Mouse (Mus musculus): ENCODE results near the gene Efcab7. TPM values are rescaled to one million over a fixed set of nuclear protein-coding genes. Genes with fewer than 3 reads are reported as not detected.
A peak's percentile ranks its signal among the peaks of the same experiment; 100 is the strongest.

The Efcab7 gene
- polyA plus RNA-seq, 1 experiment = 0.18 TPM

DNA sequence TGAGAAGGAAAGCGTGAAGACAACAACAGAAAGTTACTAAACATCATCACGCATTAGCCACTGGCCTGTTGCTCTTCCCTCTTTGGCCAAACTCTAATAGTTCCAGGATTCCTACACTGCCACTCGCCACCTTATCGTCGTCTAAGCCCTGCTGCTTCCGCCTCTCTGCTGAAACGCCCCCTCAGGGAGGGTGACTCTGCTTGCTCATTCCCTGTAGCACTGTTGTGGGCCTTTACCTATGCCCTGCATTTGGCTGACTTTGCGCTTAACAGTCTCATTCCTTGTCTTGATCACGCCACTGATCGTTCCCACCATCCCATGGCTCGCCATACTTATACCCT lies 102.2 kb downstream of the Efcab7 start:
- TF ChIP-seq POLR2A (IDR thresholded peaks at IDR 0.05; ENCODE audit: low read depth, low read length) = no peak
- no peak for TF ChIP-seq CTCF (IDR thresholded peaks at IDR 0.05; ENCODE audit: extremely low read depth, insufficient read length, insufficient replicate concordance, low read depth, low read length)
- H3K27ac ChIP-seq (ENCODE audit: insufficient read depth, low read depth, low read length) = no peak overlapping the region
- WGBS = 88% methylated on average over 11 of the region's 11 CpGs
- no peaks in the 10 kb centered on the region for H3K36me3 ChIP-seq (ENCODE audit: control insufficient read depth, insufficient read depth, low read length)
- H3K4me1 ChIP-seq (ENCODE audit: control insufficient read depth, insufficient read depth, insufficient read length, low read length) = peaks cover 4% of the 10 kb centered on the region
- no peak overlapping the region for H3K4me3 ChIP-seq (ENCODE audit: low read depth, low read length)
- no peaks in the 10 kb centered on the region for H3K27me3 ChIP-seq (ENCODE audit: control insufficient read depth, insufficient read depth, low read length)

DNA sequence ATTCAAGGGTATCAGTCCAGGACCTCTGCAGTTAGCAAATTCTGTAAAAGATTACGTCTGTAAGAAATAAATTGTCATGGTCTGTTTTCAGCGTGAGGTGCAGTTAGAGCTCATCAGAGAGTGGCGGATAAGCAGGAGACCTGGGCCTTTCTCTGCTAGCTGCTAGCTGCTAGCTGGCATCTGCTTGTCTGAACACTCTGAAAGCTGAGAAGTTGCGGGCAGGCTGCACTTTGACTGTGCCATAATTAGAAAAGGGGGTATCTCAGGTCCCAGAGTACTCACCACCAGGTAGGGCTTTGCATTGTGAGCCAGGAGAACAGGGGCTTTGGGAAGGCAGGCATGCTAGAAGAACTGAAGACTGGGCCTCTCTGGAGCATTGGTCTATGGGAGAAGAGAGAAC lies 102.8 kb downstream of the Efcab7 start:
- Histone ChIP-seq H3K36me3 (ENCODE audit: control insufficient read depth, insufficient read depth, low read length) (no peaks in the 10 kb centered on the region), H3K4me3 (ENCODE audit: low read depth, low read length) (no peak overlapping the region), H3K4me1 (ENCODE audit: control insufficient read depth, insufficient read depth, insufficient read length, low read length) (peaks cover 4% of the 10 kb centered on the region), H3K27me3 (ENCODE audit: control insufficient read depth, insufficient read depth, low read length) (no peaks in the 10 kb centered on the region), H3K27ac (ENCODE audit: insufficient read depth, low read depth, low read length) (no peak overlapping the region)
- WGBS = 93% methylated on average over 4 of the region's 4 CpGs
- no peak for TF ChIP-seq POLR2A (IDR thresholded peaks at IDR 0.05; ENCODE audit: low read depth, low read length)
- TF ChIP-seq CTCF (IDR thresholded peaks at IDR 0.05; ENCODE audit: extremely low read depth, insufficient read length, insufficient replicate concordance, low read depth, low read length) = no peak

DNA sequence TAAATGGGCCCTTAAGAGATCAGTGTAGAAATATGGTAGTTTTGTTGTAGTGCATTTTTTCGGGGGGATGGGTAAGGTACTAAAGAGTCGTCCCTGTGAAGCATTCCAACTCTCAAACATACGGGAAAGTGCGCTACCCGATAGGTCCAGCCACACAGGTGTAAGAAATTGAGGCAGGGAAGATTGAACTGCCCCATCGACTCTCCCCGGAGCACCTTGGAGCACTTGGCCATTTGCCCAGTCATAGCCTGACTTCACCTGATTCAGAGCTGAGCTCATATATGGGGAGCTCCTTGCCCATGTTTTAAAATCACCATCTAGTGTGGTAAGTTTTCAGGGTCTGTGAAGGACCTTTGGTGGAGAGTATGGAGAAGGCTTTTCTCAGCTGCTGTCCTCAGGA lies 105.9 kb downstream of the Efcab7 start:
- no peaks in the 10 kb centered on the region for H3K27me3 ChIP-seq (ENCODE audit: control insufficient read depth, insufficient read depth, low read length)
- H3K4me3 ChIP-seq (ENCODE audit: low read depth, low read length) = no peak overlapping the region
- H3K27ac ChIP-seq (ENCODE audit: insufficient read depth, low read depth, low read length) = no peak overlapping the region
- WGBS = 65% methylated on average over 7 of the region's 7 CpGs
- no peaks in the 10 kb centered on the region for H3K36me3 ChIP-seq (ENCODE audit: control insufficient read depth, insufficient read depth, low read length)
- TF ChIP-seq CTCF (IDR thresholded peaks at IDR 0.05; ENCODE audit: extremely low read depth, insufficient read length, insufficient replicate concordance, low read depth, low read length) = no peak
- TF ChIP-seq POLR2A (IDR thresholded peaks at IDR 0.05; ENCODE audit: low read depth, low read length) = no peak
- H3K4me1 ChIP-seq (ENCODE audit: control insufficient read depth, insufficient read depth, insufficient read length, low read length) = peaks cover 4% of the 10 kb centered on the region

DNA sequence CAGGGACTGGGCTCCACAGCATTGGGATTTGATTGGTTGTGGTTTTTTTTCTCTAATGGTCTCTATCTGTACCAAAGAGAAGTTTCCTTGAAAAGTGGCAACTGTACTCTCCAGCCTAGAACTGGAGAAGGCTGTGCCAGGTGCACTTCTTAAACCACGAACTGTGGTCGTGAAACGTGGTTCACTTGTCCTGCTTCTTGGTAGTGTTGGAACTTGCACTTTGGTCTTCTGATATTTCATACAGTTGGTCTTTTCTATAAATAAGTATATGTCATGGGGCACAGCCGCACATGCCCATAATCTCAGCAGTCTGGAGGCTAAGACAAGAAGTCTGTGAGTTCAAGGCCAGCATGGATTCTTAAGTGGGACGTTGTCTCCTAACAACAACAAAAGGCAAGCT lies 107.3 kb downstream of the Efcab7 start:
- 71% methylated on average over 5 of the region's 5 CpGs for WGBS
- no peak overlapping the region for H3K27ac ChIP-seq (ENCODE audit: insufficient read depth, low read depth, low read length)
- no peak for TF ChIP-seq POLR2A (IDR thresholded peaks at IDR 0.05; ENCODE audit: low read depth, low read length)
- no peak for TF ChIP-seq CTCF (IDR thresholded peaks at IDR 0.05; ENCODE audit: extremely low read depth, insufficient read length, insufficient replicate concordance, low read depth, low read length)

DNA sequence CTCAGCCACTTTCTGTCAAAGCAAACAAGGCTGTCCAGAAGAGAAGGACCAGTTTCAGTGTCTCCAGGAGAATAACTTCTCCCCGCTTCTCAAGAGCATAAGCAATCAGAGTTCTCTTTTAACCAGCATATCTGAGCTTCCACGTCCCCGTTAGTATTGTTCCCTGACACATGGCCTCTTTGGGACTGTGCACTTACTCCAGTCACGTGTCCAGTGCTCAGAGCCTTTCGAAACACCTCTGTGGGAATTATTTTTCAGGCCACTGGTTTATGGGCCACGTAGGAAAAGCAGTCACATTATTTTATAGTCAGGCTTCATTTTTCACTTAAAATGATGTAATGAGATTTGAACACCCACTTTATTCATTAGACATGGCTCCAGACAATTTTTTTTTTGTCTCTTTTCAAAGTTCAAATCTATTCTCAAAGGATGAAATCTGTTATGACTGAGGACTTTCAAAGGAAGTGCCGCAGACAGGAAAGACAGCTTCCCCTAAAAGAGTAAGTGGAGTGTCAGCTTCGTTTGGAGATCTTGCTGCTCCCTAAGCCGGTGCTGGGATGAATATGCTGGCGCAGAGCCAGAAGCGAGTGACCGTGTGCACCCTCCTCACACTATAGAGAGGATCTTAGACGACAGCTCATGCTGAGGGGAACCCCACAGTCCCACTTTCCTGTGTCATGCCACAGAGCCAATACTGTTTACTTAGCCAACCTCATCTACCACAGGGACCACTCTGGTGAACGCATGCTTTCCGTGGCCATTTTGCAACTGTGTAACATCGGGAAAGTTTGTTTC lies 110.9 kb downstream of the Efcab7 start:
- WGBS = 75% methylated on average over 16 of the region's 16 CpGs
- Histone ChIP-seq H3K36me3 (ENCODE audit: control insufficient read depth, insufficient read depth, low read length) (no peaks in the 10 kb centered on the region), H3K27me3 (ENCODE audit: control insufficient read depth, insufficient read depth, low read length) (no peaks in the 10 kb centered on the region), H3K4me3 (ENCODE audit: low read depth, low read length) (no peak overlapping the region), H3K4me1 (ENCODE audit: control insufficient read depth, insufficient read depth, insufficient read length, low read length) (peaks cover 5% of the 10 kb centered on the region), H3K27ac (ENCODE audit: insufficient read depth, low read depth, low read length) (no peak overlapping the region)
- TF ChIP-seq CTCF (IDR thresholded peaks at IDR 0.05; ENCODE audit: extremely low read depth, insufficient read length, insufficient replicate concordance, low read depth, low read length) = no peak
- TF ChIP-seq POLR2A (IDR thresholded peaks at IDR 0.05; ENCODE audit: low read depth, low read length) = no peak

More for the DNA sequence above, 107.3 kb downstream of the Efcab7 start:
- no peaks in the 10 kb centered on the region for H3K27me3 ChIP-seq (ENCODE audit: control insufficient read depth, insufficient read depth, low read length)
- no peak overlapping the region for H3K4me3 ChIP-seq (ENCODE audit: low read depth, low read length)
- H3K4me1 ChIP-seq (ENCODE audit: control insufficient read depth, insufficient read depth, insufficient read length, low read length) = no peaks in the 10 kb centered on the region; the same call in 1 of the 2 replicates
- H3K36me3 ChIP-seq (ENCODE audit: control insufficient read depth, insufficient read depth, low read length) = no peaks in the 10 kb centered on the region

DNA sequence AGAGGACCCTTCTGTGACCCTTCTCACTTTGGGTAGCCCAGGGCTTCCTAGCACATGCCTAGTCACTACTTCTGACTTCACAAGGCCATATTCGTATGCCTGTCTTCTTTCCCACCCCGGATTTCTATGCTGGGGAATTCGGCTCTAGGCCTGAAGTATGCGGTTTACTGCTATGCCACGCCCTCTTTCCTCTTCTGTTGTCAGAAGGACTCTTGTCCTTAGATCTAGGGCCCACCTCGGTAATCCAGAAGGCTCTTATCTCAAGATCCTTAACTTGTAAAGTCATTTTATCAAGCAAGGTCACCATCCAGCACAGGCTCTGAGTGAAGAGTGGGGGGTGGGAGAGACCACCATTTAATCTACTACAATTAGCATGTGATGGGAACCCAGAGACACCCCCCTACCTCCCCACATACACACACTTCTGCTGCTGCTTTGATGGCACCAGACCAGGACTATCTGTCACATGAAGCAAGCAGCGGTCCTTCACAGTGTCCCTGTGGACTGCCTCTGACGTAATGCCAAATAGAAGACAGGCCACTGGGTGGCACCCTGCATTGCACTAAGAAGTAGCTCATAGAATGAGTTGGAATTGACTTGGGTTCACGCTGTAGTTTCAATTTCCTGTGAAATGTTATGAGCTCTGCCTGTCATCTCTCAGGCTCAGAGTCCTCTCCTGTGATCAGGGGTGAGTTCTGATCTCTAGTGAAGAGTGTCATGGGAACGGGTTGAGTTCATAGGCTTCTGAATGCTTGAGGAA lies 112.8 kb downstream of the Efcab7 start:
- WGBS = 26% methylated on average over 10 of the region's 10 CpGs
- H3K27ac ChIP-seq (ENCODE audit: insufficient read depth, low read depth, low read length) = no peak overlapping the region
- TF ChIP-seq POLR2A (IDR thresholded peaks at IDR 0.05; ENCODE audit: low read depth, low read length) = no peak
- TF ChIP-seq CTCF (IDR thresholded peaks at IDR 0.05; ENCODE audit: extremely low read depth, insufficient read length, insufficient replicate concordance, low read depth, low read length) = 0 out of 2 replicates have a peak, but pooled peaks have one; percentile 11
- no peaks in the 10 kb centered on the region for H3K27me3 ChIP-seq (ENCODE audit: control insufficient read depth, insufficient read depth, low read length)
- peaks cover 5% of the 10 kb centered on the region for H3K4me1 ChIP-seq (ENCODE audit: control insufficient read depth, insufficient read depth, insufficient read length, low read length)
- no peaks in the 10 kb centered on the region for H3K36me3 ChIP-seq (ENCODE audit: control insufficient read depth, insufficient read depth, low read length)
- no peak overlapping the region for H3K4me3 ChIP-seq (ENCODE audit: low read depth, low read length)

DNA sequence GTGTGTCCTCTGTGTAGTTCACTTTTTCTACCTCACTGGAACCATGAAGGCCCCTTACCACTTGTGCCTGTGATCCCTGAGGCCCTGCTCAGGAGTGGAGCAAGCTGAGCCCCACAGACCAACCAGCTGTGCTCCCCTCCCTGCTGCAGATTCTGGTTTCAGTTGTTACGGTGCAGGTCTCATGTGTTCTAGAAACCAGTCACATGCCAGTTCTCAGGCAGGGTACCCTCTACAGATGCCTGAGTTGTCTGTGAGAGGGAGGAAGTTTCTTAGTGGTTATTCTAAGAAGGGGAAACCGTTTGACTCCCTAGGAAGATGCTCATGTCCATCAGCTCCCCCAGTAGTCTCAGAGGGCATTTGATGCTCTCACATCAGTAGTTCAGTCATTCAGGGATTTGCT lies 115.6 kb downstream of the Efcab7 start:
- no peak for TF ChIP-seq POLR2A (IDR thresholded peaks at IDR 0.05; ENCODE audit: low read depth, low read length)
- no peak for TF ChIP-seq CTCF (IDR thresholded peaks at IDR 0.05; ENCODE audit: extremely low read depth, insufficient read length, insufficient replicate concordance, low read depth, low read length)
- 73% methylated on average over 2 of the region's 2 CpGs for WGBS
- Histone ChIP-seq H3K36me3 (ENCODE audit: control insufficient read depth, insufficient read depth, low read length) (no peaks in the 10 kb centered on the region), H3K4me1 (ENCODE audit: control insufficient read depth, insufficient read depth, insufficient read length, low read length) (peaks cover 5% of the 10 kb centered on the region; the same call in 1 of the 2 replicates), H3K4me3 (ENCODE audit: low read depth, low read length) (no peak overlapping the region), H3K27ac (ENCODE audit: insufficient read depth, low read depth, low read length) (no peak overlapping the region), H3K27me3 (ENCODE audit: control insufficient read depth, insufficient read depth, low read length) (no peaks in the 10 kb centered on the region)
